Mouse (Mus musculus) liver, embryonic 16.5 days (tissue): ENCODE results near the gene 4632433K11Rik. TPM values are rescaled to one million over a fixed set of nuclear protein-coding genes. Genes with fewer than 3 reads are reported as not detected.

ENCODE experiments used
- polyA plus RNA-seq: library from polyadenylated mRNA; unstranded; fragments of >200 nt; fragmentation: Nextera tagmentation; extraction: Ambion mirVana; gene quantifications from 2 replicates; pipeline ENCODE4 v1.2.1, GENCODE M21; 2015

The 4632433K11Rik gene
- polyA plus RNA-seq, 1 experiment from 2014 or later = not detected

Other genes with a start within 250 kb of the 4632433K11Rik start
- 8.4 and 8.9 TPM in 2 replicates for gene Tmem238, start 244.5 kb upstream of the 4632433K11Rik start, polyA plus RNA-seq
- 162 and 174 TPM in 2 replicates for gene Rpl28, start 241.2 kb upstream of the 4632433K11Rik start, polyA plus RNA-seq
- gene Ube2s, start 221.5 kb upstream of the 4632433K11Rik start, polyA plus RNA-seq = 261 and 272 TPM in 2 replicates
- not detected in 2 replicates for gene Shisa7, start 189.4 kb upstream of the 4632433K11Rik start, polyA plus RNA-seq
- gene Isoc2b, start 163.9 kb upstream of the 4632433K11Rik start, polyA plus RNA-seq = 4.1 and 4.8 TPM in 2 replicates
- gene Isoc2a, start 157.0 kb upstream of the 4632433K11Rik start, polyA plus RNA-seq = 0.49 and 0.89 TPM in 2 replicates
- gene Gm36210, start 127.6 kb upstream of the 4632433K11Rik start, polyA plus RNA-seq = not detected in 2 replicates
- gene Zfp628, start 118.9 kb upstream of the 4632433K11Rik start, polyA plus RNA-seq = 1.4 and 1.9 TPM in 2 replicates
- gene Nat14, start 112.1 kb upstream of the 4632433K11Rik start, polyA plus RNA-seq = 0.25 and 0.37 TPM in 2 replicates
- 0.08 and 0.20 TPM in 2 replicates for gene Ssc5d, start 108.3 kb upstream of the 4632433K11Rik start, polyA plus RNA-seq
- not detected in 2 replicates for gene Sbk2, start 69.7 kb upstream of the 4632433K11Rik start, polyA plus RNA-seq
- gene Sbk3, start 63.0 kb upstream of the 4632433K11Rik start, polyA plus RNA-seq = not detected in 2 replicates
- gene Zfp579, start 38.0 kb upstream of the 4632433K11Rik start, polyA plus RNA-seq = 3.6 and 4.5 TPM in 2 replicates
- gene Zfp524, start 19.7 kb upstream of the 4632433K11Rik start, polyA plus RNA-seq = 7.8 and 10.2 TPM in 2 replicates
- gene Fiz1, start 19.4 kb upstream of the 4632433K11Rik start, polyA plus RNA-seq = 10.4 and 12.5 TPM in 2 replicates
- 0.58 and 0.89 TPM in 2 replicates for gene Gm44973, start 18.6 kb upstream of the 4632433K11Rik start, polyA plus RNA-seq
- 1.1 and 1.2 TPM in 2 replicates for gene Zfp865, start 13.7 kb upstream of the 4632433K11Rik start, polyA plus RNA-seq
- 0.16 and 0.40 TPM in 2 replicates for gene Ccdc106, start 13.6 kb upstream of the 4632433K11Rik start, polyA plus RNA-seq
- 1.3 and 1.7 TPM in 2 replicates for gene Zfp784, start 4.3 kb downstream of the 4632433K11Rik start, polyA plus RNA-seq
- gene Zfp580, start 17.4 kb downstream of the 4632433K11Rik start, polyA plus RNA-seq = 0.89 and 1.8 TPM in 2 replicates
- gene U2af2, start 28.0 kb downstream of the 4632433K11Rik start, polyA plus RNA-seq = 48.2 and 48.8 TPM in 2 replicates
- gene Epn1, start 46.1 kb downstream of the 4632433K11Rik start, polyA plus RNA-seq = 45.2 and 46.6 TPM in 2 replicates
- not detected in 2 replicates for gene Rfpl4, start 82.8 kb downstream of the 4632433K11Rik start, polyA plus RNA-seq
- gene Rasl2-9, start 91.8 kb downstream of the 4632433K11Rik start, polyA plus RNA-seq = 0.11 and 0.27 TPM in 2 replicates
- gene Vmn1r55, start 115.6 kb downstream of the 4632433K11Rik start, polyA plus RNA-seq = not detected in 2 replicates
- not detected in 2 replicates for gene Vmn1r56, start 162.6 kb downstream of the 4632433K11Rik start, polyA plus RNA-seq
- not detected in 2 replicates for gene Vmn1r57, start 184.4 kb downstream of the 4632433K11Rik start, polyA plus RNA-seq